Mouse (Mus musculus) lung, postnatal 10 days (tissue): ENCODE measurements around the gene Mvk.

Source experiments
- DNase-seq: peaks from one replicate; pipeline ENCODE4 v3.0.0; 2021

Gene Mvk

GRCm38 (mm10) chr5:114443566-114444367 is at the start of gene Mvk, which contains the start of gene Mmab:
TSS of gene Mvk (plus strand) at chr5:114444269.
TSS of gene Mmab (minus strand) at chr5:114444060.
- peak; percentile 99 for DNase-seq

- no peak for DNase-seq
These were observed 37.5 kb upstream of the Mvk start for GRCm38 (mm10) chr5:114406592-114406991.

- no peak for DNase-seq
These were observed 36.8 kb upstream of the Mvk start for GRCm38 (mm10) chr5:114407269-114407668.

- DNase-seq = peak; percentile 38
These were observed 36.3 kb upstream of the Mvk start for GRCm38 (mm10) chr5:114407810-114408209.

GRCm38 (mm10) chr5:114408846-114409245 is 35.2 kb upstream of the Mvk start:
- no peak for DNase-seq

- DNase-seq = no peak
These were observed 33.6 kb upstream of the Mvk start for GRCm38 (mm10) chr5:114410429-114410828.

GRCm38 (mm10) chr5:114412361-114412998 is 31.6 kb upstream of the Mvk start:
- DNase-seq = peak; percentile 45

GRCm38 (mm10) chr5:114413067-114413735 is 30.9 kb upstream of the Mvk start:
- peak; percentile 81 for DNase-seq

GRCm38 (mm10) chr5:114415606-114416005 is 28.5 kb upstream of the Mvk start:
- no peak for DNase-seq

- DNase-seq = no peak
These were observed 27.2 kb upstream of the Mvk start for GRCm38 (mm10) chr5:114416855-114417254.

GRCm38 (mm10) chr5:114418541-114418940 is 25.5 kb upstream of the Mvk start:
- no peak for DNase-seq

- peak; percentile 28 for DNase-seq
These were observed 22.3 kb upstream of the Mvk start for GRCm38 (mm10) chr5:114421561-114422298.

- no peak for DNase-seq
These were observed 21.5 kb upstream of the Mvk start for GRCm38 (mm10) chr5:114422591-114422990.

- no peak for DNase-seq
These were observed 20.1 kb upstream of the Mvk start for GRCm38 (mm10) chr5:114423961-114424360.

GRCm38 (mm10) chr5:114426732-114427131 is 17.3 kb upstream of the Mvk start:
- no peak for DNase-seq

GRCm38 (mm10) chr5:114428621-114429020 is 15.4 kb upstream of the Mvk start:
- no peak for DNase-seq

GRCm38 (mm10) chr5:114429781-114430180 is 14.3 kb upstream of the Mvk start:
- DNase-seq = no peak

- DNase-seq = no peak
These were observed 9.7 kb upstream of the Mvk start for GRCm38 (mm10) chr5:114434359-114434758.

GRCm38 (mm10) chr5:114435588-114435987 is 8.5 kb upstream of the Mvk start:
- no peak for DNase-seq

- no peak for DNase-seq
These were observed 261 bp downstream of the Mvk start for GRCm38 (mm10) chr5:114444368-114444692.

GRCm38 (mm10) chr5:114449011-114449410 is 4.9 kb downstream of the Mvk start:
- DNase-seq = no peak

- no peak for DNase-seq
These were observed 12.2 kb downstream of the Mvk start for GRCm38 (mm10) chr5:114456287-114456686.

GRCm38 (mm10) chr5:114456995-114457605 is 13.0 kb downstream of the Mvk start:
- no peak for DNase-seq
